Mouse (Mus musculus) ES-Bruce4 (cell line): ENCODE results near the gene Vmn1r198.
"Not testable (repeated sequence)": the region's sequence is repeated elsewhere in the genome, so short reads cannot be mapped to it uniquely, and the experiment has no call there.

Source experiments
- CTCF ChIP-seq: IDR thresholded peaks from one replicate; pipeline ENCODE4 v1.8.1; 2011; ENCODE audit warnings: low read depth, low read length
- POLR2A ChIP-seq: IDR thresholded peaks from one replicate; pipeline ENCODE4 v1.8.1; 2011; ENCODE audit warnings: low read length; ENCODE audit not compliant: insufficient read depth

DNA sequence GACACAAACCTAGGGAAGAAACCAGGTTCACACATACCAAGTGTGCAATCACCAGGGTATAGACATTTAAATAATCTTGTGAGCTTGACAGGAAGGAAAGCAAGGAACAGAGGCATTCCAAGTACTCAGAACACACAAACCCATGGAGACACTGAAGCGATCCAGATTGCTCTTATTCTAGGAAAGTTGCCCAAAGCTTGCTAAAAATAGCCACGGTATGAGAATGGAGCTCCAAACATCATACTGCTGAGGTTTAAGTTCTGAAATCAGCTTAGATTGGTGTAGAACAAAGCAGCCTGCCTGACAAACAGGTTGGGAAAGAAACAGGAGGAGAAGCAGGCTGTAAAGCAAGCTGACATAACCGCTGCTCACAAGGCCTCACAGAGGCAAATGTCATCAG lies 31.0 kb downstream of the Vmn1r198 start:
- TF ChIP-seq POLR2A, CTCF: not testable (repeated sequence)
